Mouse (Mus musculus) left cerebral cortex, postnatal 4 days (tissue): ENCODE results near the gene Mboat7. TPM values are rescaled to one million over a fixed set of nuclear protein-coding genes. Genes with fewer than 3 reads are reported as not detected.
"Not testable (repeated sequence)": the region's sequence is repeated elsewhere in the genome, so short reads cannot be mapped to it uniquely, and the experiment has no call there.

Source experiments
- DNase-seq: peaks from one replicate; pipeline ENCODE4 v3.0.0-alpha.2; 2022
- intact Hi-C: fragments of 180-260 bp; cut with DNase I; formaldehyde crosslinking; loops from one replicate; pipeline ENCODE4 v1.15.1; 2025
- total RNA-seq, 2 experiments: library from RNA; stranded (reverse); gene quantifications; 2 replicates each; pipeline ENCODE4 v1.2.3; 2021

The Mboat7 gene
- total RNA-seq, result 100 to 1,000 TPM; 132 to 147 TPM

DNA sequence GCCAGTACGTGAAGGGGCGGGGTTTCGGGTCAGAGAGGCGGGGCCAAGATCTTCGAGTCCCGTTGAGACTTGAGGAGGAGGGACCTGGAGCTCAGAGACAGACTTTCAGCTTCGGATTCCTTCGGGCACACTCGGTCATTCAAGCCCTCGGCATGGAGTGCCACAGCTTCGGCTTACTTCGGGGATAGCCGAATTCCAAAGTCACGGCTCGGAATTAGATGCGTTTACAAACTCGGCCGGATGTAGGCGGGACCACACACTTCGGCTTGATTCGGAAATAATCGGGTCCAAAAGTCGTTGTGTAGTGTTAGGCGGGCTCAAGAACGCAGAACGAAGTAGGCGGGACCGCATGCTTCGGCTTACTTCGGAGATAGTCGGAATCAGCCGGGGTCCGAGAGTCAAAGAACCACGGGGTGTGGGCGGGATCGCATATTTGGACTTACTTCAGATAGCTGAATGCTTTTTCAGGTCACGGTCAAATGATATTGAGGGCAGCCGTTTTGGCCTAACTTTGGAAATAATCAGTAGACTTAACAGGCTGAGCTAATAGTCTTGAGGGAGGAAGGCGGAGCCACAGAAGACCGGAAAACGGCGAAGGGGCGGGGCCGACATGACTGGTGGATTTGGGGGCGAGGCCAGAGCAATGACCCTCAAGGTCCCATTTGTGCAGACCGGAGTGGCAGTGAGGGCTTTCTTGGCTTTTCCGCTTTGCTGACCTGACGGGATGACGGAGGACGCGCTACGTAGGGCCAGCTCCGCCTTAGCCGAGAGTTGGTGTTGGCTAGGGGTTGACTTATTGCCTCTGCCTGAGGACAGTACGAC, at the start of gene Mboat7:
Gene Mboat7, minus strand, starts transcription at position 537 of the 822 bp plus-strand sequence.
- intact Hi-C loops, result loop anchor here (10.0 kb wide), 1 partner anchor 452 kb away; no protein-coding TSS in a partner anchor
- DNase-seq, result peak; percentile 96

DNA sequence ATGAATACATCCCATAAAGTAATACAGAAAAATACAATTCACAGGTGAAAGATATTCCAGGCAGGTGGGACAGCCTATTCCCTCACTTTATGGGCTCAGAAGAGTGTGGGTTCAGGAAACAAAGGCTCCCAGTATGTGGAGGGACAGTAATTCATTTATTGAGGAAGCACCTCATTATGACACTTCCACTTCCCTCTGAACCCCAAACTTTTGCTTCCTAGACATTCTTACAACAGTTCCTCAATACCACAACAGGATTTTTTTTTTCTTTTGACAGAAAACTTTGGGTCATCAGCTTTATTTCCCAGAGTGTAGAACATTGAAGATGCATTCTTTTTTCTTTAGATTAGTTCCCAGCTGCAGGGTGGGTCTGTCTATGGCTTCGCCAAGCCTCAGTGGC, 39.4 kb upstream of the Mboat7 start:
- intact Hi-C loops, DNase-seq: not testable (repeated sequence)

DNA sequence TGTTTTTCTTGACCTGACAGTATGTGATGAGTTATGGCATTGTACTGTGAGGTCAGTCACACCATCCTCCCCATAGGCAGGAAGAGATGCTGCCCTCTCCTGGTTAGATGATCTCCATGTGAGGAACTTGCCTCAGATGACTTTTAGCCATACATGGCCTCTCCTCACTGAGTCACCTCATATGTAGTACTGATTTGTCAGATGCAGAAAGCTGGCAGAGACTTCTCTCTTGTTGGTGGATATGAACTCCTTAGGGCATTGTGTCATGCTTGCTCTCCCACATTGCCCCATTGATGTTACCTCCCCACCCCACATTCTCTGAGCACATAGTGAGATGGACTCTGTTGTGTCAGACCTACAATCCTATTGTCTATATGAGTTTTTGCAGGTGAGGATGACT, 32.1 kb upstream of the Mboat7 start:
- intact Hi-C loops, DNase-seq: not testable (repeated sequence)

DNA sequence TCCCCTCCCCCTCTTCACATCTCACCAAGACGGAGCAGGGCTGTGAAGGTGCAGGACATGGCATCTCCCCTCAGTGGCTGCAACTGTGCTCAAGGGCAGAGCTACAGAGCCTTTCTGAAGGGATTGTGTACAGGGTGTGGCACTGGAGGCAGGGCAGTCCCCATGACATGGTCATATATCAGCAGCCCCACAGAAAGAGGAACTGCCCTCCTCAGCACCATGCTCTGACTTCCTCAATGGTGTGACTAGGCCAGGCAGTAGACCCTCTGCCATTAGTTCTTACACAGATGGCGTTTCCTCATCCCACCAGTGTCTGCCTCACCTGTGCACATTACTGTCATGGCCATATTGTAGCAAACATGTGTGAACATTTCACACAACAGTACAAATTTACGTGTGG, 26.9 kb upstream of the Mboat7 start, which contains the start of gene Pirb:
Gene Pirb, minus strand, starts transcription at position 124 of the 400 bp plus-strand sequence.
- DNase-seq, intact Hi-C loops: not testable (repeated sequence)

DNA sequence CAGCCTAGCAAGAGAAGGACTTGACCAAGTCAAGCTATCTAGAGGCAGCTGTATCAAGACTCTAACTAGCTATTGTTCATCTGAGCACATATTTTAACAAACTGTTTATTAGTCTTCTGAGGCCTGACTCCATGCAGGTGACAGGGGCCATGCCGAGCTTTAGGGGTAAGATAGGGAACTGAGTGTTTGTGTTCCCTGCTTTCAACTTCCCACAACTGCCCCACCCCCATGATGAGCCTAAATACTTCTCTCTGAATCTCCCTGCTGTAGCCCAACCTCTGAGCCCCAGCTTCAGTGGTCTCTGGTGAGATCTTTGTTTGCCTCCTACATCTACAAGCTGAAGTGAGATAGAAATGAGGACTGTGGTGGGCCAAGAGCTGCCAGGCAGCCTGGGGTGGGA, 21.9 kb upstream of the Mboat7 start:
- DNase-seq, result no peak
- intact Hi-C loops, result no loop called here

DNA sequence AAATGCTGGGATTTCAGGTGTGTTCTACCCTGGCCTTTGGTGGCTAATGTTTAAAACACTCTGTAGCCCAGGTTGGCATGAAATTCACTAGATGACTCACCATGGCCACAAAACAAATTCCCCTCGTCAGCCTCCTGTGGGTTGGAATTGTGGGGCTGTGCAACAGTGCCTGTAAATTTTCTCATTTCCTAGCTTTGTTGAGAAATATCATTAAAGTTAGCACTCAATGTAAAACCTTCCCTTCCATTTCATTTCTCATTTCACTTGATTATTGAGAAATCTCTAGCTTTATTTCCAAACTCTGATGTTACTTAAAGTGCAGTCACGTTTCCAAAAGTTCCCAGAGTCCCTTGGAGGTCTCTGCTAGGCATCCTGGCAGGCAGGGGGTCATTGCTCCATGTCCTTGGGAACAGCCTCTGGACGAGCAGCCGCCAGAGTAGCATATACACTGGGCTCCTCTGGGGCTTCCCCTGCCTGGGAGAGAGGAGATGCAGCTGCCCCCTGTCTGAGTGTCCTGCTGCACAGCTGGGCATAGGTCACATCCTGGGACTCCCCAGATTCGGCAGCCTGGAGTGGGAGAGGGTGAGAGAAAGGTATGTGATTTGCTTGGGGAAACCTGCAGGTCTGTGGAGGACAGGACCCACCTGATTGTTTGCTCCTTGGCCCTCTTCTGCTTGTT, 19.1 kb upstream of the Mboat7 start:
- intact Hi-C loops, result no loop called here
- no peak for DNase-seq

DNA sequence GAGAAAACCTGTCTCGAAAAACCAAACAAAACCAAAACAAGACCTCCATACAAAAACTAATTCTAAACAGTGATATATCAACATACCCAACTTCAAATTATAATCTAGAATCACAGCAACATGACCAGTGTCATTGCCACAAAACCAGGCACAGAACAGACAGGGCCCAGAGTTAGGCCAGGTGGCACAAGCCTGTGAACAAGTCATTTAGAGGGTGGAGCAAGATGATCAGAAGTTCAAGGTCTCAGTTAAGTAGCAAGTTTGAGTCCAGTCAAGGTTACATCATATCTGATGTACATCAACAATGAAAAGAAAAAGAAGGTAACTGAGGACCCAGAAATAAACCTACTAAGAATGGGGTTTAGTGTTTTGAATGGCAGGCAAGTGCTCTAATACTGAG, 15.7 kb upstream of the Mboat7 start:
- no peak for DNase-seq
- intact Hi-C loops, result no loop called here

DNA sequence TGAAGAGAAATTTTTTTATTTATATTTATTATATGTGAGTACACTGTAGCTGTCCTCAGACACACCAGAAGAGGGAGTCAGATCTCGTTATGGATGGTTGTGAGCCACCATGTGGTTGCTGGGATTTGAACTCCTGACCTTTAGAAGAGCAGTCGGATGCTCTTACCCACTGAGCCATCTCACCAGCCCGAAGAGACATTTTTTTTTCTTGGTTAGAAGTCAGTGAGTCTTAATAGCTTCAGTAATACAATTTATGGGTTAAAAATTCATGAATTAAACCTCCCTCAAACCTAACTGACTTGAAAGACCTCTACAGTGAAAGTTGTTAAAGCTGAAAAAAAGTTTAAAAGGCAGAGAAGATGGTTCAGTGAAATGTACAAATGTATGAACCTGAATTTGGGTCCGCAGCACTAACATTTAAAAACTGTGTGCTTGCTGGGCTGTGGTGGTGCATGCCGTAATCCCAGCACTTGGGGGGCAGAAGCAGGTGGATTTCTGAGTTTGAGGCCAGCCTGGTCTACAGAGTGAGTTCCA, 15.2 kb upstream of the Mboat7 start:
- DNase-seq, intact Hi-C loops: not testable (repeated sequence)

DNA sequence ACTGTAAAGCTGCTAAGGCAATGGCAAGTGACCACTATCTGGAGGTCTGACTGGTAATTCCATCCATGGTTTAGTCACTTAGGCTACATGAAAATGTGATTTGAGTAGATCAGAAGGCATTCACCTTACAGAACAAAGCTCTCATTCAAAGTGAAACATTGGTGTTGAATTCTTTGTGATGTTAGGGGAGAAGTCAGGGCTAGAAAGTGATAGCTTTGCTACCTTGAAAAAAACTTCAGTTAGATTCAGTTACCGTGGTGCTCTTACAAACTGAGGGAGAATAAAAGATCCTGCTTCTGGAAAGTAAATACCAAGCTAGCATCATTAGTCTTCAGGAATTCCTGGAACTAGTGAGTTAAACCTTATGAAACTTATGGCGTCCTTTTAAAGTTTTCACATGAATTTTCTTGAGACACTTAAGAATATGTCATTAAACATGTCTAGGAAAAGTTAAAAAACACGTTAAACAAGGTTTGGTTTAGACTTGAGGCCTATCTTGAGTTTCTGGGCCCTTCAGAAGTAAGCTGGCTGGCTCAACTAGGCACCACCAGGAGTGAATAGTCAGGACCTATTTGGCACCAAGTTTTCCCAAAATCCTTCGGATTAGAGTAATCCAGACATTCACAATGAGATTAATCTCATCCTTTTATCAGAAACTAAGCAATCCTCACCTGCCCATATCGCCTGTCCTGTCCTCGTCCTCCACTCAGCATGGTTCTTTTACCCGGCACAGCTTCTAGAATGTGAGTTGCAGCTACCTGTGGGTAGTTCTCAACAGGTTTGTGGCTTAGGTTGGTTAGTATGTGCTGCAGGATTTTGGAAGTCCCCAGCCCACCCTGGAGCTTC, 14.5 kb upstream of the Mboat7 start:
- DNase-seq, result no peak
- intact Hi-C loops, result no loop called here

DNA sequence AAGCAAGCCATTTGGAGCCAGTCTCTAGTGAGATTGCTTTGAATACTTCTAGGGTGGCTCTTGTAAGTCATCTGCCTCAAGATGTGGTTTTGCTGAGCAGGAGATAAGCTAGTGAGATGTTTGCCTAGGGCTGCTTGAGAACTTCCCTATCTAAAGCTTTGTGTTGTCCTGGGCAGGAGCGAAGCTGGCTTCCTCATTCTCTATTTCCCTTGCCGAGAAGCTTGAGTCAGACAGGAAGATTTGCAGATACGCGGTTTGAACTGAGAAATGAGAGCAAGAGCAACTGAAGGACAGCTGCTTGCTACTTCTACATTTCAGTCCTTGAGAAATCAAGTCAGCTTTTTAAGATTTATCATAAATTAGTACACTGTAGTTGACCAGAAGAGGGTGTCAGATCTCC, 13.7 kb upstream of the Mboat7 start:
- DNase-seq, result no peak
- intact Hi-C loops, result no loop called here

DNA sequence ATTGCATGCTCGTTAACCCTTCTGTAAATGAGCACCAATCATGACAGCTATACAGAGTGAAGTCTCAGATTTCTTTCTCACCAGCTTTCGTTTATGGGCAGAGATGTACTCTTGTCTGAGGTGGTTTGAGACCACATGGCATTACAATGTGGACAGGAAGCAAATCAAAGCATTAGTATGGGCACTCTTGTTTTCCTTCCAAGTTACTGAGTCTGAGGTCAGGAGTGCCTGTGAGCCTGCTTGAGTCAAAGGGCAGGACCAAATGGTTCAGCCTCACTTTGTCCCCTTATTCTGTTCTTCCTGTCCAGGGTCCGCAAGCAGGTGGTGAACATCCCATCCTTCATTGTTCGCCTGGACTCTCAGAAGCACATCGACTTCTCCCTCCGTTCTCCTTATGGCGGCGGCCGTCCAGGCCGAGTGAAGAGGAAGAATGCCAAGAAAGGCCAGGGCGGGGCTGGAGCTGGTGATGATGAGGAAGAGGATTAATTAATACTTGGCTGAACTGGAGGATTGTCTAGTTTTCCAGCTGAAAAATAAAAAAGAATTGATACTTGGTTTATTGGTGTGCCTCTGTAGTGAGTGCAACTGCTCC, 13.1 kb upstream of the Mboat7 start:
- intact Hi-C loops, result no loop called here
- no peak for DNase-seq

DNA sequence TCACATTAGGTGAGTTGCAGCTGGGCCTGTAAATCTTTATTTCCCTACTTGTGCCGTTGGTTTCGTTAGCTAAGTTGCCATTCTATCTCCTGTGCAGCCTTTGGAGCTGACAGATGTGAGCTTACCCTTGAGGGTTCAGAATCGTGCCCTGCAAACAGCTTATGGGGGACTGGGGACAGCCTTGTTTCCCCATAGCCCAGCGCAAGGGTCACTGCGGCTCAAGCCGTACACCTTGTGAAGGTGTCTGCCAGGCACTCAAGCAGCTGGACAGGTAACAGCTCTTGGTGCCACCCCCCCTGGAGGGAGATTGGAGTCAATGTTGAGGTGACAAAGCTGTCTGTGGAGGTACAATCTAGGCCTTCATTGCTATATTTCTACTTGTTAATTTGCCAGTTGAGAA, 12.6 kb upstream of the Mboat7 start:
- intact Hi-C loops, result no loop called here
- no peak for DNase-seq

DNA sequence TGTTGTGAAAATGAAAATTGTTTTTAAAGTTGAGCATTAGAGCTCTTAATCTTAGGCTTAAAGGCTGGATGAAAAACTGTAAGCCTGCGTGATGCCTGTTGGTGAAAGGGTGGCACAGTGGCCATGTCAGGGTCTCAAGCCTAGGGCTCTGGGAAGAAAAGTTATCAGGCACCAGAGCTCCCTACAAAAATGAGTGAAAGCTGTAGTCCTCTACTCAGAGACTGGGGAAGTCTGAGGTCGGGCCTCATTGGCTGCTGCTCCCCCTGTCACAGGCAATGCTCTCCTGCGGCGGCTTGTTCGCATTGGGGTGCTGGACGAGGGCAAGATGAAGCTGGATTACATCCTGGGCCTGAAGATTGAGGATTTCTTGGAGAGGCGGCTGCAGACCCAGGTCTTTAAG, 12.1 kb upstream of the Mboat7 start:
- DNase-seq, intact Hi-C loops: not testable (repeated sequence)

DNA sequence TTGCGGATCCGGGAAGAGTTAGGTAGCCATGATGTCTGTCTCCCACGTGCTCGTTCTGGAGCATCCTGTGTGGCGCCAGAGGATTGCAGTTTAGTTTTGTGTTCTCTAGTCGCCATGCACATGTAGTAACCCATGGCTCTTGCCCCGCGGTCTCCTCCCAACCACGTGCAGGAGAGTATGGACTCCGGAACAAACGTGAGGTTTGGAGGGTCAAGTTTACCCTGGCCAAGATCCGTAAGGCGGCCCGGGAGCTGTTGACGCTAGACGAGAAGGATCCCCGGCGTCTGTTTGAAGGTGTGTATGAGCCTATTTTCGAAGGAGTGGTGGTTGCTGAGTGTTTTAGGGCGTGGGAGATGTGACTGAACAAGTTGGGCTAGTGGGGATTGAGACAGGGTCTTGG, 11.2 kb upstream of the Mboat7 start:
- intact Hi-C loops, result no loop called here
- DNase-seq, result no peak

DNA sequence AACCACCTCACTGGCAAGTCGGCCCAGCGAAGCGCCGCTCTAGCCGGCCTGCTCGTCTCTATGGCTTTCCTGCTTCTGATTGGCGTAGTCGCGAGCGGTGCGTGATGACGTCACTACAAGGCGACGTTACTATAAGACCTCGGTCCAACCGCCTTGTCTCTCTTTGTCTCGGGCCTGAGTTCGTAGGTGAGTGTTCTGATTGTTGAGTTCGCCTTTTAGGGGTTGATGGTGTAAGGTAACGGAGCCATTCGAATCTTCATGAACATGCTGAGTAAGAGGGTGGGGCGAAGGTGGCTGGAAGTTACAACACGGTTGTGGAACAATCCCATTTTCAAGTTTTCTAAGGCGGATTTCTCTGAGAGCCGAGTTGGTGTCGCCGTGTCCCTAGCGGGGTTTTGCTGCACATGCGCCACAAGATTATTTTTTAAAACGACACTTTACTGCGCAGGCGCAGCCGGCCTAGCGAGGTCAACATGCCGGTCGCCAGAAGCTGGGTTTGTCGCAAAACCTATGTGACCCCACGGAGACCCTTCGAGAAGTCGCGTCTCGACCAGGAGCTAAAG, 10.6 kb upstream of the Mboat7 start, which contains the start of gene Rps9:
Gene Rps9, plus strand, starts transcription at position 115 of the 563 bp plus-strand sequence.
- DNase-seq, result peak; percentile 97
- intact Hi-C loops, result no loop called here

DNA sequence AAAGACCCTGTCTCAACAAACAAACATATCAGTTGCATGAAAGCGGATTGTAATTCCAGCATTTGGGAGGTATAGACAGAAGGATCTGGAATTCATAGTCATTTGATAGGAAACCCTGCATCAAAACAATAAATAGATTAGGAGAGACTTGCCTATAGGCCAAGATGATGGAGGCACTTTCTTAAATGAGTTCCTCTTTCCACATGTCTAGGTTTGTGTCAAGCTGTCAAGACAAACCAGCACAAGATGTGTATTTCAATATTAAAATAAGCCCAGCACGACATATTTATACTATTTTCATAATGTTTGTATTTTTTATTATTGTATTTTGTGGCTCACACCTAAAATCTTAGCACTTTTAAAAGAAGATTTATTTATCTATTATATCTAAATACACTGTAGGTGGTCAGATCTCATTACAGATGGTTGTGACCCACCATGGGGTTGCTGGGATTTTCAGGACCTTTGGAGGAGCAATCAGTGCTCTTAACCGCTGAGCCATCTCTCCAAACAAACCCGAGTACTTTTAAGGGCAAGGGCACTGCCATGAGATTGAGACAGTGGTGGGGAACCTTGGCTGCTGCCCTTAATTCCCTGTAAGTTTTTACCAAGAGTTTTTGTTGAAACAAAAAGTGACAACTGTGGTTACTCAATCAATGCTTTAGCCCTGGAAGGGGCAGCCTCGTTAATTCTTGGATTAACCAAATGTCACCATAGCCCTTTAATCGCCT, 10.0 kb upstream of the Mboat7 start:
- peak; percentile 7 for DNase-seq
- intact Hi-C loops, result no loop called here

DNA sequence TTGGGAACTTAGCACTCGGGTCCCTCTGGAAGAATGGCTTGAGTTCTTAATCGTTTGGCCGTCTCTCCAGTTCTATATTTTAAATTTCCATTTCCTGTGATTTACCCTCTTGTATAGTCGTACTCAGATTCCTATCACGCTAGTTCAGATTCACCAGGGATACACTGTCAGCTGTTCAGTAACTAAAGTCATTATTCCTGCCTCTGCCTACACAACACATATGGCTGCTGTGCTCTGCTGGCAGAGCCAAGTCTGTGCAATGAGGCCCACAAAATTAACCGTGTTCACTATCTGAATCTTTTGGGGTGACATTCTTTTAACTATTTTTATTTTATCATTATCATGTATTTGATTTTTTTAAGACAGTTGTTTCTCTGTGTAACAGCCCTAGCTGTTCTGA, 5.1 kb upstream of the Mboat7 start:
- no peak for DNase-seq
- intact Hi-C loops, result loop anchor here (10.0 kb wide), 1 partner anchor 446 kb away; no protein-coding TSS in a partner anchor

DNA sequence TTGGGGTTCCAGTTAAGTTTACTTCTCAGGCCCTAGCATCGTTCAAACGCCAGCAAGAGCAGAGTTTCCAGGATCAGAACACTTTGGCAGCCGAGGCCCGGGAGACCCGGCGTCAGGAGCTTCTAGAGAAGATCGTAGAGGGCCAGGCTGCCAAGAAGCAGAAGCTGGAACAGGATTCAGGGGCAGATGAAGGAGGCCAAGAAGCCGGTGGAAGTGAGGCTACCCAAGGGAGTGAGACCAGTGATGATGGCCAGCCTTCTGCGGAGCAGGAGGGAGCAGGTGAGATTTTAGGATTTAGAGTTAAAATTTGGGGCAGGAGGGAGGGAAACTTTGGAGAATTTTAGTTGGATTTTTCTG, 1.6 kb upstream of the Mboat7 start:
- intact Hi-C loops, result loop anchor here (10.0 kb wide), 1 partner anchor 450 kb away; no protein-coding TSS in a partner anchor

More for the DNA sequence above, 1.6 kb upstream of the Mboat7 start:
- DNase-seq, result not testable (repeated sequence)
